Mouse (Mus musculus) granulocyte monocyte progenitor cell, adult 5-6 weeks (primary cell): ENCODE data around the gene Lbhd2. TPM values are rescaled to one million over a fixed set of nuclear protein-coding genes. Genes with fewer than 3 reads are reported as not detected.

Experiments
- ATAC-seq: replicated peaks from 2 replicates; pipeline ENCODE4 v1.8.0; 2016; ENCODE audit warnings: mild to moderate bottlenecking, moderate TSS enrichment, inconsistent platforms; ENCODE audit not compliant: poor library complexity, severe bottlenecking
- total RNA-seq, 2 experiments: library from RNA; stranded (forward) in 1 of 2; stranded (reverse) in 1 of 2; fragments of 200-712, 200-1000 nt in 1 of 2; fragments of >200 nt in 1 of 2; fragmentation: Nextera tagmentation in 1 of 2; gene quantifications; 2 replicates each; pipeline ENCODE4 v1.2.3; 2014 to 2017

The Lbhd2 gene
- total RNA-seq, 2 experiments from 2014 or later = not detected

DNA sequence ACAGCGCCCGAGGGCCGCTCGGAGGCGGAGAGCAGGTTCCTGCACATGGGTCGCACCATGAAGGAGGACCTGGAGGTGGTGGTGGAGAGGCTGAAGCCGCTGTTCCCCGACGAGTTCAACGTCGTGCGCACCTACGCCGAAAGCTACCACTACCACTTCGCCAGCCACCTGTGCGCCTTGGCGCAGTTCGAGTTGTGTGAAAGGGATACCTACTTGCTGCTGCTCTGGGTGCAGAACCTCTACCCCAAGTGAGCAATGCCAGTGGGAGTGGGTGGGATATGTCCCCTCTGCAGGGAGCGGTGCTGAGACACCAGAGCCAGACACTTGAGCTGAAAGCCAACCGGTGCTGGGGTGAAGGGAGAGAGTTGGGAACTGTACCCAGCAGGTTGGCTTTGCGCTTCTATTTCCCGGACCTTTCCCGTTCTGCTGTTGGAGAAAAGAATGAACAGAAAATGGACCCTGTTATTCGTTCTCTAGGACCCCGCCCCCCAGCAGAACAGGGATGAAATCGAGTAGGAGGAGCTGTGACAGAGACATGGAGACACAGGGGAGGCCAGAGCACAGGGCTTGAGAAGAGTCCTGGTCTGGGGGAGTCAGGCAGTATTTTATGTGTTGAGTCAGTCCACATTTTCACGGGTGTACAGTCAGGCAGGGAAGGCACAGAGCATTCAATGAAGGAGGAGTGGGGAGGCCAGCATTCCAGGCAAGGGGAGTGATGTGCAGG is 39.4 kb downstream of the Lbhd2 start:
- ATAC-seq = no peak

DNA sequence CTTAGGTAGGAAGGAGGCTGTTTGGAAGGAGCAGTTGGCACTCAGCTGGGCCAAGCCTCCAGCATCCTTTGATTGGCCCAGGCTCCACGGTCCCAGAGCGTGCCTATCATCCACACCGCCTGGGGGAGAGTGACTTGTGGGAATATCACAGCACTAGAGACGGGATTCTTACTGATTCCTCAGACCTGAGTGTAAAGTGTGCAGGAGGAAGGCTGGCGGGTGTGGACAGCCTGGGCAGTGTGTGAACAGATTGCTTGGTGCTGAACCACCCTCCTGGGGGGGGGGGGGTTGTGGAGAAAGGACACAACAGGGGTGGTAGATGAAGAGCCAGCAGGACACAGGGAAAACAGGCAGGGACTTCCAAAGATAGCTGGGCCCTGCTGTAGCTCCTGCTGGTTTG is 40.1 kb downstream of the Lbhd2 start:
- ATAC-seq = no peak

GRCm38 (mm10) chr12:111447350-111447749 is 40.7 kb downstream of the Lbhd2 start:
- ATAC-seq = no peak

GRCm38 (mm10) chr12:111447898-111448760 is 41.5 kb downstream of the Lbhd2 start:
- no peak for ATAC-seq

GRCm38 (mm10) chr12:111448931-111449705 is 42.5 kb downstream of the Lbhd2 start:
- ATAC-seq = peak; percentile 64

- ATAC-seq = no peak
Measured at GRCm38 (mm10) chr12:111450359-111450758, 43.8 kb downstream of the Lbhd2 start.

GRCm38 (mm10) chr12:111451561-111451960 is 45.0 kb downstream of the Lbhd2 start:
- ATAC-seq = no peak

DNA sequence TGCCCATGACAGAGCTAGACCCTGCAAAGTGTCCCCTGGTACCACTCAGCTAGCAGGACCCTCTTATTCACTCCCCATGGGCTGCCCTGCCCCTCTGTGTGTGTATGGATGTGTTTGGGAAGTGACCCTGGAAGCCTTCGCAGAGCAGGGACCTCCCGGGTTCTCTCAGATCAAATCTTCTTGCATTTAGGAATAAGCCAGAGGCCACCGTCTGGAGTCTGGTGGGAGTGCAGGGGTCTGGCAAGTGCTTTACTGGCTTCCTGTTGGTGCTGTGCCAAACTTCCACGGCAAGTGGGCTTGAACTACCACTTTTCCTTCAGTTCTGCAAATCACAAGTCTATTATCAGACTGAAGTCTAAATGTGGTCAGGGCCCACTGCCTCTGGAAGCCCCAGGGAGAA is 47.4 kb downstream of the Lbhd2 start:
- ATAC-seq = peak; percentile 22; the same call in 1 of the 2 replicates

GRCm38 (mm10) chr12:111454543-111455280 is 48.1 kb downstream of the Lbhd2 start:
- ATAC-seq = no peak

GRCm38 (mm10) chr12:111455311-111455846 is 48.8 kb downstream of the Lbhd2 start:
- ATAC-seq = no peak

DNA sequence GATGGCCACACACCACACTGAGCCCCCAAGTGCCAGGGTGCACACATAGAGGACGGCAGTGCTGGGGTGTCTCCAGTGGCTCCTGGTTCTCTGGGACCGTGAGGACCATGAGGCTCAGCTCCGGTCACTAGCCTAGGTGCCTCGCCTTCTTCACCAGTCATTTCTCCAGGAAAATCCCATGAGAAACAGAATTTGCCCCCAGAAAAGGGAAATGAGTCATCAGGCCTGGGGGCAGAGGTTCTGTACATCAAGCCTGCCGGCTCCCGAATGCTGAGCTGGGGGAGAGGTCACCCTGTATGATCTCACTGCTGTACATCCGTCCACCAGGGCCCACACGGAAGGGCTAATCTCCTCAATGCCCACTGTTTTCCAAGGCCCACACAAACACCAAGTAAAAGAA is 49.3 kb downstream of the Lbhd2 start:
- no peak for ATAC-seq

DNA sequence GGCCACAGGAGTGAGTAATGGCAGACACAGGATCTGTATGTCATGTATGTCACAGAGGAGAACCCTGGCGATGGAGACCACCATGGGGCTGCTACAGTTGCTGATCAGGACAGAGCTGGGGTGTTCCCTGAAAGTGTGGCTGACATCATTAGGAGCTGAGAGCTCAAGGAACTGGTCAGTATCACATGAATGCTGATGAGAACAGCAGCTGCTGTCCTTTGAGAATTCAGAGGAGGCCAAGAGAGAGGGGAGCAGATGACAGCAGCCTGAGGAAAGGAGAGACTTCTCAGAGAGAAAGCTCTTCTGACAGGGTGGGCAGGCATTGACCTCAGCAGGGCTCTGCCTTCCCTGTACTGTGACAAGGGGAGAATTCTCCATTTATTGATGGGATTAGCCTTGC is 51.1 kb downstream of the Lbhd2 start:
- no peak for ATAC-seq

Other genes with a start within 250 kb of the Lbhd2 start
- 15.0 and 16.2 TPM in 2 replicates for gene Traf3, start 240.4 kb upstream of the Lbhd2 start, total RNA-seq (2014; fragmentation: Nextera tagmentation)
- gene Traf3, start 240.4 kb upstream of the Lbhd2 start, total RNA-seq (2017) = 15.7 and 21.8 TPM in 2 replicates
- gene 4930595D18Rik, start 222.3 kb upstream of the Lbhd2 start, total RNA-seq (2014; fragmentation: Nextera tagmentation) = not detected in 2 replicates
- gene 4930595D18Rik, start 222.3 kb upstream of the Lbhd2 start, total RNA-seq (2017) = not detected in 2 replicates
- gene Amn, start 135.7 kb upstream of the Lbhd2 start, total RNA-seq (2014; fragmentation: Nextera tagmentation) = 0.73 and 1.9 TPM in 2 replicates
- not detected in 2 replicates for gene Amn, start 135.7 kb upstream of the Lbhd2 start, total RNA-seq (2017)
- gene Cdc42bpb, start 29.1 kb upstream of the Lbhd2 start, total RNA-seq (2014; fragmentation: Nextera tagmentation) = 5.6 and 8.1 TPM in 2 replicates
- 4.8 and 8.6 TPM in 2 replicates for gene Cdc42bpb, start 29.1 kb upstream of the Lbhd2 start, total RNA-seq (2017)
- gene Exoc3l4, start 10.2 kb downstream of the Lbhd2 start, total RNA-seq (2014; fragmentation: Nextera tagmentation) = not detected in 2 replicates
- gene Exoc3l4, start 10.2 kb downstream of the Lbhd2 start, total RNA-seq (2017) = 0.26 TPM in 1 of 2 replicates, not detected in the other
- gene Tnfaip2, start 35.7 kb downstream of the Lbhd2 start, total RNA-seq (2014; fragmentation: Nextera tagmentation) = 28.6 and 30.4 TPM in 2 replicates
- 27.4 and 56.1 TPM in 2 replicates for gene Tnfaip2, start 35.7 kb downstream of the Lbhd2 start, total RNA-seq (2017)
- not detected in 2 replicates for gene Gm266, start 79.0 kb downstream of the Lbhd2 start, total RNA-seq (2014; fragmentation: Nextera tagmentation)
- not detected in 2 replicates for gene Gm266, start 79.0 kb downstream of the Lbhd2 start, total RNA-seq (2017)
- 197 and 224 TPM in 2 replicates for gene Eif5, start 131.2 kb downstream of the Lbhd2 start, total RNA-seq (2014; fragmentation: Nextera tagmentation)
- gene Eif5, start 131.2 kb downstream of the Lbhd2 start, total RNA-seq (2017) = 290 and 339 TPM in 2 replicates
- 55.8 and 61.7 TPM in 2 replicates for gene Mark3, start 167.7 kb downstream of the Lbhd2 start, total RNA-seq (2014; fragmentation: Nextera tagmentation)
- 61.3 and 71.8 TPM in 2 replicates for gene Mark3, start 167.7 kb downstream of the Lbhd2 start, total RNA-seq (2017)